Comparison of ENCODE assay signal across 9 mouse cellular contexts in the genomic region with DNA sequence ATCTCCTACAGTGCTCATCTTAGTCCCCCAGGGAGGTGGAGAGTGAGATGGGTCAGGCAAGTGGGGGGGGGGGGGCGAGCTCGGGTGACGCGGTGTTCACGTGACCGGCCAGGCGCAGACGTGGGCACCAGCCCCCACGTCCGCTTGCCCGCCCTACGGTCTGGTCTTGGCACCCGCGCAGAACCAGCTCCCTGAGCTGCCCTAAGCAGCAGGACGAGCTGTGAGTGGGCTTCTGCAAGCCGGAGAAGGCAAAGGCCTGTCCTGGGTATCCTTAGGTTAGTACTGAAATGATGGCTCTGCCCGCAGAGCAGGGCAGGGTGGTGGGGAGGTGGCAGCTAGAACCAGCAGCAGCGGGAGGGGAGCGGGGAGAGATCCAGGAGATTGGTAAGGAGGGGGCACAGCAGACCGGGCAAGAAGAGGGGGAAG. TPM values are rescaled to one million over a fixed set of nuclear protein-coding genes. Genes with fewer than 3 reads are reported as not detected.
DNase-seq lines count a peak whose midpoint lies in the region; ATAC-seq and TF ChIP-seq lines count a peak whose summit lies in the region.
"Had no signal": no experiment of that assay in that cellular context is flagged by ENCODE, and none has a peak within 500 bp of the region (broad histone marks: within the 10 kb centered on the region; RNA-seq: fewer than 3 reads in every experiment).

No protein-coding gene starts in this region.

- no peaks in the 10 kb centered on the region for H3K4me1 ChIP-seq in forebrain, embryonic 13.5 days

- peak overlapping the region; percentile 69 for H3K9ac ChIP-seq in forebrain, embryonic 13.5 days

- DNase-seq in heart, adult 18-20 months, result peak; percentile 0 to 1
- DNase-seq in heart, postnatal 10 days, result no peak
- peak; percentile 81 for DNase-seq in brain, adult 2 months (ENCODE audit: low read depth, low spot score)
- DNase-seq in layer of hippocampus, adult 2 months (ENCODE audit: low spot score in 2 of 2), result peak; percentile 14 to 44
- DNase-seq in lung, postnatal 36 days, result peak; percentile 0
- DNase-seq in right cerebral cortex, postnatal 36 days (ENCODE audit: low spot score in 2 of 2), result peak; percentile 9 to 14
- no peak for DNase-seq in ovary, adult 18-20 months (ENCODE audit: low spot score)

- 45% methylated on average over 12 of the region's 20 CpGs for WGBS in forebrain, embryonic 13.5 days

- no peak for TF ChIP-seq CTCF in layer of hippocampus, adult 2 months (conservative IDR thresholded peaks at IDR 0.05)

- no peaks in the 10 kb centered on the region for H3K27me3 ChIP-seq in forebrain, embryonic 13.5 days
- H3K27me3 ChIP-seq: CH12.LX had no signal

- no peaks in the 10 kb centered on the region for H3K36me3 ChIP-seq in forebrain, embryonic 13.5 days (ENCODE audit: poor library complexity, severe bottlenecking)

- no peak overlapping the region for H3K27ac ChIP-seq in forebrain, embryonic 13.5 days
- peak overlapping the region; percentile 96 for H3K27ac ChIP-seq in layer of hippocampus, adult 2 months

- intact Hi-C loops in heart, postnatal 10 days (cut with DNase I), result no loop called here

- H3K4me2 ChIP-seq in forebrain, embryonic 13.5 days, result peak overlapping the region; percentile 63

- ATAC-seq in forebrain, embryonic 13.5 days, result peak; percentile 88

- no peaks in the 10 kb centered on the region for H3K9me3 ChIP-seq in forebrain, embryonic 13.5 days (replicated peaks)

- H3K4me3 ChIP-seq in forebrain, embryonic 13.5 days, result peak overlapping the region; percentile 50
- peak overlapping the region; percentile 66 for H3K4me3 ChIP-seq in layer of hippocampus, adult 2 months

RNA-seq across cellular contexts. Expression of gene Tceal1, which starts 41.5 kb away (rescaled TPM):
- total RNA-seq in heart, adult 18-20 months (2021), result 1 to 10 TPM; 4.2 to 4.4 TPM
- 1 to 10 TPM; 5.1 to 6.2 TPM for total RNA-seq in heart, postnatal 10 days (2021)
- polyA plus RNA-seq in forebrain, embryonic 13.5 days (2015; fragmentation: Nextera tagmentation; extraction: Ambion mirVana), result 17.2 and 18.7 TPM in 2 replicates
- total RNA-seq in layer of hippocampus, adult 2 months (2021), result 10 to 100 TPM; 12.9 to 15.3 TPM

Comparison
In these comparisons a context has a peak if more than half of its experiments do, and no peak if none do; other contexts are left out.
1. DNase-seq: peak in heart, adult 18-20 months (2 of 2), brain, adult 2 months (single experiment), layer of hippocampus, adult 2 months (2 of 2), lung, postnatal 36 days (single experiment) and right cerebral cortex, postnatal 36 days (2 of 2); none in heart, postnatal 10 days (0 of 2) and ovary, adult 18-20 months (single experiment).